ENCODE assay signal across 17 mouse cellular contexts in genomic region chr13:7414342-7415287, GRCm38 (mm10).
DNase-seq lines count a peak whose midpoint lies in the region; ATAC-seq and TF ChIP-seq lines count a peak whose summit lies in the region.
"Had no signal": no experiment of that assay in that cellular context is flagged by ENCODE, and none has a peak within 500 bp of the region (broad histone marks: within the 10 kb centered on the region; RNA-seq: fewer than 3 reads in every experiment).

No protein-coding gene starts in this region.

- no peaks in the 10 kb centered on the region for H3K36me3 ChIP-seq in liver, adult 2 months (ENCODE audit: control insufficient read depth, insufficient read depth, low read length)
- H3K36me3 ChIP-seq in forebrain, embryonic 13.5 days (ENCODE audit: poor library complexity, severe bottlenecking), result no peaks in the 10 kb centered on the region
- no peaks in the 10 kb centered on the region for H3K36me3 ChIP-seq in midbrain, embryonic 14.5 days (ENCODE audit: control insufficient read depth, insufficient read depth, low read length)
- H3K36me3 ChIP-seq in heart, embryonic 12.5 days, result no peaks in the 10 kb centered on the region
- H3K36me3 ChIP-seq: embryonic facial prominence, embryonic 13.5 days had no signal

- H3K27me3 ChIP-seq in liver, adult 2 months (ENCODE audit: control insufficient read depth, insufficient read depth, low read length), result no peaks in the 10 kb centered on the region
- no peaks in the 10 kb centered on the region for H3K27me3 ChIP-seq in forebrain, embryonic 13.5 days
- H3K27me3 ChIP-seq in midbrain, embryonic 14.5 days (ENCODE audit: control insufficient read depth, insufficient read depth, low read length), result no peaks in the 10 kb centered on the region
- H3K27me3 ChIP-seq in heart, embryonic 12.5 days (replicated peaks), result no peaks in the 10 kb centered on the region
- H3K27me3 ChIP-seq: embryonic facial prominence, embryonic 13.5 days had no signal

- no peaks in the 10 kb centered on the region for H3K9me3 ChIP-seq in forebrain, embryonic 13.5 days (replicated peaks)
- H3K9me3 ChIP-seq in midbrain, embryonic 14.5 days (ENCODE audit: control insufficient read depth, low read length), result no peaks in the 10 kb centered on the region
- H3K9me3 ChIP-seq in heart, embryonic 12.5 days (replicated peaks), result no peaks in the 10 kb centered on the region
- H3K9me3 ChIP-seq: embryonic facial prominence, embryonic 13.5 days had no signal

- H3K4me3 ChIP-seq in liver, adult 2 months (ENCODE audit: insufficient read depth, low read depth, low read length), result no peak overlapping the region
- no peak overlapping the region for H3K4me3 ChIP-seq in forebrain, embryonic 13.5 days
- H3K4me3 ChIP-seq in midbrain, embryonic 14.5 days (replicated peaks; ENCODE audit: low read depth, low read length), result no peak overlapping the region
- no peak overlapping the region for H3K4me3 ChIP-seq in heart, embryonic 12.5 days
- H3K4me3 ChIP-seq: embryonic facial prominence, embryonic 13.5 days had no signal

- TF ChIP-seq CTCF in liver, adult 2 months (IDR thresholded peaks at IDR 0.05; ENCODE audit: low read depth, low read length), result no peak

- H3K4me2 ChIP-seq in forebrain, embryonic 13.5 days, result no peak overlapping the region
- H3K4me2 ChIP-seq in midbrain, embryonic 14.5 days (ENCODE audit: low read length), result no peak overlapping the region
- H3K4me2 ChIP-seq in heart, embryonic 12.5 days, result no peak overlapping the region
- H3K4me2 ChIP-seq: embryonic facial prominence, embryonic 13.5 days had no signal

- ATAC-seq in forebrain, embryonic 13.5 days, result peak; percentile 88; the same call in 1 of the 2 replicates
- no peak for ATAC-seq in midbrain, embryonic 14.5 days (ENCODE audit: low FRiP score, low TSS enrichment)
- no peak for ATAC-seq in heart, embryonic 12.5 days (ENCODE audit: insufficient number of reproducible peaks, low FRiP score)
- ATAC-seq: intestine, embryonic 16.5 days had no signal

- 40% methylated on average over 3 of the region's 3 CpGs for WGBS in liver, adult 2 months
- WGBS in forebrain, embryonic 13.5 days, result 30% methylated on average over 3 of the region's 3 CpGs
- WGBS in midbrain, embryonic 14.5 days, result 28% methylated on average over 3 of the region's 3 CpGs
- WGBS in heart, embryonic 12.5 days, result 67% methylated on average over 3 of the region's 3 CpGs

- TF ChIP-seq POLR2A in liver, adult 2 months (IDR thresholded peaks at IDR 0.05; ENCODE audit: extremely low read depth, insufficient read depth, low read length), result no peak

- peaks cover 1% of the 10 kb centered on the region; the same call in 1 of the 2 replicates for H3K4me1 ChIP-seq in liver, adult 2 months (ENCODE audit: control insufficient read depth, insufficient read depth, low read length)
- H3K4me1 ChIP-seq in forebrain, embryonic 13.5 days, result 0 out of 2 replicates have a peak, but pooled peaks cover 6% of the 10 kb centered on the region
- no peaks in the 10 kb centered on the region for H3K4me1 ChIP-seq in midbrain, embryonic 14.5 days (ENCODE audit: control insufficient read depth, insufficient read depth, low read length)
- no peaks in the 10 kb centered on the region for H3K4me1 ChIP-seq in heart, embryonic 12.5 days (replicated peaks)
- H3K4me1 ChIP-seq: embryonic facial prominence, embryonic 13.5 days had no signal

- H3K79me2 ChIP-seq in liver, adult 2 months (ENCODE audit: control insufficient read depth, insufficient read depth, low read length), result no peaks in the 10 kb centered on the region

- peak; percentile 21 for DNase-seq in adrenal gland, postnatal 10 days
- no peak for DNase-seq in adrenal gland, postnatal 14 days
- DNase-seq in liver, adult 2 months (ENCODE audit: extremely low read depth, low read depth, low spot score), result peak; percentile 28
- no peak for DNase-seq in liver
- DNase-seq in midbrain, embryonic 14.5 days, result peak; percentile 56
- DNase-seq in cerebellum, adult 18-20 months, result no peak
- DNase-seq: adrenal gland, adult 8-10 months; gastrocnemius, postnatal 10 days; kidney, postnatal 10 days; lung, postnatal 10 days; right cerebral cortex, adult 18-20 months; thymus, postnatal 14 days had no signal

- no peak overlapping the region for H3K9ac ChIP-seq in liver, adult 2 months (ENCODE audit: low read depth, low read length)
- H3K9ac ChIP-seq in forebrain, embryonic 13.5 days, result no peak overlapping the region
- H3K9ac ChIP-seq in midbrain, embryonic 14.5 days (replicated peaks; ENCODE audit: low read length), result no peak overlapping the region
- H3K9ac ChIP-seq in heart, embryonic 12.5 days, result no peak overlapping the region
- H3K9ac ChIP-seq: embryonic facial prominence, embryonic 13.5 days; liver, embryonic 14.5 days had no signal

- H3K27ac ChIP-seq in liver, adult 2 months (replicated peaks; ENCODE audit: insufficient read depth, low read depth, low read length), result no peak overlapping the region
- no peak overlapping the region for H3K27ac ChIP-seq in forebrain, embryonic 13.5 days
- no peak overlapping the region for H3K27ac ChIP-seq in midbrain, embryonic 14.5 days (replicated peaks; ENCODE audit: low read depth, low read length)
- no peak overlapping the region for H3K27ac ChIP-seq in heart, embryonic 12.5 days (ENCODE audit: poor library complexity, severe bottlenecking)
- H3K27ac ChIP-seq: embryonic facial prominence, embryonic 13.5 days; liver, embryonic 14.5 days had no signal

Comparison
In these comparisons a context has a peak if more than half of its experiments do, and no peak if none do; other contexts are left out.
1. DNase-seq: peak in adrenal gland, postnatal 10 days (single experiment), liver, adult 2 months (single experiment) and midbrain, embryonic 14.5 days (single experiment); none in adrenal gland, postnatal 14 days (single experiment), liver (single experiment) and cerebellum, adult 18-20 months (0 of 2).